Mouse (Mus musculus) gastrocnemius, adult 2 months (tissue): Measurements from ENCODE around the gene Sema3d. TPM values are rescaled to one million over a fixed set of nuclear protein-coding genes. Genes with fewer than 3 reads are reported as not detected.

Experiments used
- DNase-seq: peaks from one replicate; pipeline ENCODE4 v3.0.0; 2022
- H3K27ac ChIP-seq: fragments of 200-600 bp; 2 replicates; pipeline ENCODE4 v1.8.1; 2022; ENCODE audit warnings: mild to moderate bottlenecking
- H3K4me3 ChIP-seq: fragments of 200-600 bp; 2 replicates; pipeline ENCODE4 v1.8.1; 2022; ENCODE audit warnings: mild to moderate bottlenecking, moderate library complexity
- CTCF ChIP-seq: fragments of 200-600 bp; IDR thresholded peaks from 2 replicates; pipeline ENCODE4 v1.8.1; 2022; ENCODE audit warnings: antibody characterized with exemption, mild to moderate bottlenecking, moderate library complexity
- intact Hi-C: fragments of 180-260 bp; cut with DNase I; formaldehyde crosslinking; loops from one replicate; pipeline ENCODE4 v1.15.1; 2025
- total RNA-seq, 2 experiments: library from RNA; stranded (reverse); gene quantifications; 2 replicates each; pipeline ENCODE4 v1.2.3; 2021

The Sema3d gene
- total RNA-seq, 2 experiments from 2014 or later, result 0.64 to 1.1 TPM

- no peak for TF ChIP-seq CTCF
- no peak for DNase-seq
- H3K4me3 ChIP-seq, result no peak overlapping the region
- no peak overlapping the region for H3K27ac ChIP-seq
- intact Hi-C loops, result no loop called here
These were observed 145.4 kb downstream of the Sema3d start for GRCm38 (mm10) chr5:12528596-12528995.

- intact Hi-C loops, result no loop called here
- Histone ChIP-seq H3K4me3 (no peak overlapping the region), H3K27ac (no peak overlapping the region)
- TF ChIP-seq CTCF, result no peak
- DNase-seq, result no peak
These were observed 146.6 kb downstream of the Sema3d start for GRCm38 (mm10) chr5:12529771-12530170.

- no peak for DNase-seq
- Histone ChIP-seq H3K4me3 (no peak overlapping the region), H3K27ac (no peak overlapping the region)
- peak; percentile 48 for TF ChIP-seq CTCF
- intact Hi-C loops, result no loop called here
These were observed 158.1 kb downstream of the Sema3d start for GRCm38 (mm10) chr5:12541268-12541667.

- H3K27ac ChIP-seq, result no peak overlapping the region
- intact Hi-C loops, result no loop called here
- DNase-seq, result no peak
- H3K4me3 ChIP-seq, result no peak overlapping the region
- TF ChIP-seq CTCF, result no peak
These were observed 166.0 kb downstream of the Sema3d start for GRCm38 (mm10) chr5:12549046-12549669.

- no peak for DNase-seq
- TF ChIP-seq CTCF, result no peak
- H3K27ac ChIP-seq, result no peak overlapping the region
- H3K4me3 ChIP-seq, result no peak overlapping the region
- intact Hi-C loops, result no loop called here
These were observed 172.2 kb downstream of the Sema3d start for GRCm38 (mm10) chr5:12555401-12555800.

- DNase-seq, result no peak
- Histone ChIP-seq H3K27ac (no peak overlapping the region), H3K4me3 (no peak overlapping the region)
- intact Hi-C loops, result no loop called here
- peak; percentile 54 for TF ChIP-seq CTCF
These were observed 174.7 kb downstream of the Sema3d start for GRCm38 (mm10) chr5:12557889-12558288.

GRCm38 (mm10) chr5:12561740-12562139 lies 178.6 kb downstream of the Sema3d start:
- Histone ChIP-seq H3K27ac (no peak overlapping the region), H3K4me3 (no peak overlapping the region)
- DNase-seq, result no peak
- no peak for TF ChIP-seq CTCF
- intact Hi-C loops, result loop anchor here (1.0 to 5.0 kb wide), 2 partner anchors 1026 to 1068 kb away; no protein-coding TSS in a partner anchor

GRCm38 (mm10) chr5:12562204-12562603 lies 179.0 kb downstream of the Sema3d start:
- H3K4me3 ChIP-seq, result no peak overlapping the region
- H3K27ac ChIP-seq, result no peak overlapping the region
- peak; percentile 80 for TF ChIP-seq CTCF
- intact Hi-C loops, result loop anchor here (1.0 to 5.0 kb wide), 2 partner anchors 1025 to 1067 kb away; no protein-coding TSS in a partner anchor
- peak; percentile 20 for DNase-seq

- no peak overlapping the region for H3K4me3 ChIP-seq
- no peak overlapping the region for H3K27ac ChIP-seq
- DNase-seq, result no peak
- no peak for TF ChIP-seq CTCF
- intact Hi-C loops, result loop anchor here (5.0 kb wide), 1 partner anchor 1024 kb away; no protein-coding TSS in a partner anchor
These were observed 179.9 kb downstream of the Sema3d start for GRCm38 (mm10) chr5:12563132-12563531.

GRCm38 (mm10) chr5:12564602-12565220 lies 181.5 kb downstream of the Sema3d start:
- intact Hi-C loops, result loop anchor here (5.0 kb wide), 1 partner anchor 1023 kb away; no protein-coding TSS in a partner anchor
- Histone ChIP-seq H3K27ac (no peak overlapping the region), H3K4me3 (no peak overlapping the region)
- no peak for DNase-seq
- TF ChIP-seq CTCF, result peak; percentile 34

- H3K4me3 ChIP-seq, result no peak overlapping the region
- TF ChIP-seq CTCF, result no peak
- no peak overlapping the region for H3K27ac ChIP-seq
- intact Hi-C loops, result no loop called here
- DNase-seq, result no peak
These were observed 183.4 kb downstream of the Sema3d start for GRCm38 (mm10) chr5:12566568-12566967.

GRCm38 (mm10) chr5:12574551-12574950 lies 191.4 kb downstream of the Sema3d start:
- H3K27ac ChIP-seq, result no peak overlapping the region
- intact Hi-C loops, result no loop called here
- TF ChIP-seq CTCF, result no peak
- DNase-seq, result no peak
- H3K4me3 ChIP-seq, result no peak overlapping the region

- intact Hi-C loops, result no loop called here
- no peak overlapping the region for H3K27ac ChIP-seq
- TF ChIP-seq CTCF, result no peak
These were observed 192.1 kb downstream of the Sema3d start for GRCm38 (mm10) chr5:12575262-12575661.

GRCm38 (mm10) chr5:12579752-12580151 lies 196.6 kb downstream of the Sema3d start:
- TF ChIP-seq CTCF, result no peak
- no peak overlapping the region for H3K27ac ChIP-seq
- intact Hi-C loops, result no loop called here
- DNase-seq, result no peak
- H3K4me3 ChIP-seq, result no peak overlapping the region

More at GRCm38 (mm10) chr5:12575262-12575661, 192.1 kb downstream of the Sema3d start:
- no peak for DNase-seq
- no peak overlapping the region for H3K4me3 ChIP-seq
